Mouse (Mus musculus) forebrain, postnatal 0 days (tissue): ENCODE measurements around the gene Setd2. TPM values are rescaled to one million over a fixed set of nuclear protein-coding genes. Genes with fewer than 3 reads are reported as not detected.

Source experiments
- ATAC-seq: fragments of 200-750 bp; cut with Nextera tagmentation; 2 replicates; pipeline ENCODE4 v1.8.0; 2017; ENCODE audit warnings: mild to moderate bottlenecking, moderate library complexity
- DNase-seq: peaks from one replicate; pipeline ENCODE4 v3.0.0-alpha.2; 2015
- H3K27ac ChIP-seq: fragments of 300-500 bp; sonication (generic); 2 replicates; pipeline ENCODE4 v1.5.1; 2014; ENCODE audit warnings: low read depth, mild to moderate bottlenecking, antibody characterized with exemption, low read length, moderate library complexity, mixed read lengths
- H3K27me3 ChIP-seq: fragments of 300-500 bp; sonication (generic); 2 replicates; pipeline ENCODE4 v1.6.1; 2014; ENCODE audit warnings: mild to moderate bottlenecking, low read length, mixed read lengths; ENCODE audit not compliant: insufficient read depth
- H3K36me3 ChIP-seq: fragments of 300-500 bp; sonication (generic); 2 replicates; pipeline ENCODE4 v1.6.1; 2014; ENCODE audit warnings: mild to moderate bottlenecking, moderate library complexity; ENCODE audit not compliant: insufficient read depth
- H3K4me1 ChIP-seq: fragments of 300-500 bp; sonication (generic); 2 replicates; pipeline ENCODE4 v1.6.1; 2014; ENCODE audit warnings: antibody characterized with exemption; ENCODE audit not compliant: insufficient read depth
- H3K4me2 ChIP-seq: fragments of 300-500 bp; sonication (generic); 2 replicates; pipeline ENCODE4 v1.6.1; 2014; ENCODE audit warnings: low read depth, mild to moderate bottlenecking, moderate library complexity
- H3K4me3 ChIP-seq: fragments of 300-500 bp; sonication (generic); 2 replicates; pipeline ENCODE4 v1.5.1; 2014; ENCODE audit warnings: low read depth, low read length, mixed read lengths
- H3K9ac ChIP-seq: fragments of 300-500 bp; sonication (generic); 2 replicates; pipeline ENCODE4 v1.6.1; 2014; ENCODE audit warnings: mild to moderate bottlenecking
- H3K9me3 ChIP-seq: fragments of 300-500 bp; sonication (generic); 2 replicates; pipeline ENCODE4 v1.6.1; 2016; ENCODE audit warnings: low read length
- CTCF ChIP-seq: sonication (generic); IDR thresholded peaks from 2 replicates; pipeline ENCODE4 v1.5.1; 2016; ENCODE audit warnings: antibody characterized with exemption, control low read depth, low read depth
- WGBS: fragments of 180-500 bp; shearing (Covaris S2); extraction: QIAGEN DNeasy Blood & Tissue Kit; methylation state at CpG from one replicate; pipeline ENCODE4 v1.1.7; 2014; 5-methylcytosine and 5-hydroxymethylcytosine counted together
- polyA plus RNA-seq: library from polyadenylated mRNA; unstranded; fragments of >200 nt; fragmentation: Nextera tagmentation; extraction: Ambion mirVana; gene quantifications from 2 replicates; pipeline ENCODE4 v1.2.1, GENCODE M21; 2015
- total RNA-seq: library from RNA; depleted of rRNA; stranded (reverse); fragments of >200 nt; gene quantifications from 2 replicates; pipeline ENCODE4 v1.2.3, GENCODE M21; 2014

Setd2 gene
- total and polyA plus RNA-seq, 2 experiments from 2014 or later, result 21.3 to 86.4 TPM

DNA sequence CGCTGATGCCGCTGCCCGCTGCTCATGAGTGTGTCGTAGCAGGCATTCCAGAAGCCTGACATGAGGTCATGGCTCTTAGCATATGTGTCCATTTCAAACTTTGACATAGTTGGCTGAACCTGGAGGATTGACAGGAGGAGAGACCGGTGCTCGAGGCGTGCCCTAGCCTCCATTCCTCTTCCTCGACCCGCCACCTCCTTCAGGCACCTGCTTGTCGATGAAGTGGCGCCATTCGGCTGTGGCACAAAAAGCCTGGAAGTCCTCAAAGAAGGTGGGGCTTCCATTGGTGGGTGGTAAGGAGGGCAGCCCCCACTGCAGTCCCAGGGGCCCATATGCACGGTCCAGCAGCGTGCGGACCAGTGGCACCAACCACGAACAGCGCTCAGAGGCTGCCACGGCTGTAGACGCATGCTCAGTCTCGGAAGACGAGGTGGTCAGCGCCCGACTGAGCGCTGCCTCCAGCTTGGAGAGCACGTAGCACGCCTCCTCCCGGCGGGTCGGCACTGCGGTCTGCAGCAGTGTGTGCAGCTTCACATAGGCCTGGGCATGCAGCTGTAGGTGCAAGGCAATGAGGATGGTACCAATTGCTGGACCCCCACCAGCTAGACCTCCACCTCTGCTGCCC, 99.4 kb downstream of the Setd2 start:
- Histone ChIP-seq H3K27ac (no peak overlapping the region), H3K4me1 (no peaks in the 10 kb centered on the region), H3K27me3 (no peaks in the 10 kb centered on the region), H3K36me3 (peaks cover 4% of the 10 kb centered on the region), H3K9me3 (no peaks in the 10 kb centered on the region), H3K9ac (peak overlapping the region; percentile 31; the same call in 1 of the 2 replicates), H3K4me2 (peak overlapping the region; percentile 45), H3K4me3 (peak overlapping the region; percentile 24)
- WGBS, result 27% methylated on average over 30 of the region's 30 CpGs
- peak; percentile 26 for ATAC-seq
- DNase-seq, result peak; percentile 33
- peak; percentile 45 for TF ChIP-seq CTCF

DNA sequence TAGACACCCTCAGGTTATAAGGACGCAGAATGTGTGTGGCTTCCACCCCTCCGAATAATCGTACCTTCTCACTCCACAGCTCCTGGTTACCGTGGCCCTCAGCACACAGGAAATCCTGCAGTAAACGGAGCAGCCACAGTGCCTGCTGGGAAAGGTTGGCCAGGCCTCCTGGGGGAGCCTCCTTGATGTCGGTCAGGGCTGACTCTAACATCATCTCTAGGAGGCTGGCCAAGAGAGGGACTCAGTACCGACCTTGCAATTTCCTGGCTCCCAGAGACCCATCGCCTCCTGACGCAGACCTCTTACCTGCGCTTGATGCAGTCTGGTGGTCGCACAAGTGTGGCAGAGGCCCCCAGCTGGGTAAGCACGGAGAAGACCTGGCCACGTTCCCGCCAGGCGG, 100.3 kb downstream of the Setd2 start:
- Histone ChIP-seq H3K9ac (no peak overlapping the region), H3K4me2 (no peak overlapping the region)

DNA sequence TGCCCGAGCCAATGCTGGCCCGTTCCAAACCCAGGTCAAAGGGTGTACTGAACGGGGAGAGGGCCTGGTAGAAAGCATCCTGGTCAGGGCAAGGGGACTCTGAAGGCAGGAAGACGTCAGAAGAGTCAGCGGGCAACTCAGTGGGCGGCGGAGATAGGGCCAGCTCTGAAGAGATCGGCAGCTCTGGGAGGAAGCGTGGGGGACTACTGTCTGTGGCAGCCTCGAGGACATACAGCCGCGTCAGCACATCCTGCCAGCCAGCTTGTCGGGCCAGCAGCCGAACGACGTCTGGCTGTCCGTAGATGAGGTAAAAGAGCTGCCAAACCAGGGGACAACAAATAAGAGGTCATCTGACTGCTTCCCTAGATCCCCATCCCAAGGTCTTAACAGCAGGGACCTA, 101.5 kb downstream of the Setd2 start:
- TF ChIP-seq CTCF, result no peak
- WGBS, result 86% methylated on average over 17 of the region's 17 CpGs

More for the DNA sequence above, 100.3 kb downstream of the Setd2 start:
- no peak for ATAC-seq
- Histone ChIP-seq H3K4me1 (no peaks in the 10 kb centered on the region), H3K4me3 (no peak overlapping the region), H3K27me3 (no peaks in the 10 kb centered on the region), H3K27ac (no peak overlapping the region), H3K36me3 (peaks cover 4% of the 10 kb centered on the region), H3K9me3 (no peaks in the 10 kb centered on the region)
- TF ChIP-seq CTCF, result no peak
- 88% methylated on average over 15 of the region's 15 CpGs for WGBS
- no peak for DNase-seq

DNA sequence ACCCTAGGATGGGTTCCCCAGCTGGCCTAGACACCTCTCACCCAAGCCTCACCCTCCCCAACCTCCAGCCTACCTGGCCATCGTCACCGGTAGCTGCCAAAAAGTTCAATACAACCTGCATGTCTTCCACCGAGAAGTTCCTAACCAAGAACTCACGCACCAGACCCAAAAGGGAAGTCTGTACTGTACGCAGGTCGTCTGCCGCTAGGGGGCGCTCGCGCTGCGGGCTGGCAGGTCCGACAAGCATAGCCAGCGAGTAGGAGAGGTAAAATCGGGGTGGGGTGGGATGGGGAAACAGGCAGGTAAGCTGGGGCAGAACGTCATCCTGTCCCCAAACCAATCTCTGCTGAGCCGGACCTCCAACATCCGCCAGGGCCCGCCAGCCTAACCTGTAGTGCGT, 102.8 kb downstream of the Setd2 start:
- WGBS, result 10% methylated on average over 19 of the region's 19 CpGs
- ATAC-seq, result peak; percentile 66
- no peak overlapping the region for H3K4me2 ChIP-seq
- no peaks in the 10 kb centered on the region; the same call in 1 of the 2 replicates for H3K36me3 ChIP-seq
- no peak overlapping the region for H3K27ac ChIP-seq
- TF ChIP-seq CTCF, result peak; percentile 96
- H3K4me1 ChIP-seq, result no peaks in the 10 kb centered on the region
- H3K27me3 ChIP-seq, result no peaks in the 10 kb centered on the region
- no peak overlapping the region for H3K9ac ChIP-seq
- peak; percentile 86 for DNase-seq
- H3K9me3 ChIP-seq, result no peaks in the 10 kb centered on the region
- no peak overlapping the region for H3K4me3 ChIP-seq

More for the DNA sequence above, 101.5 kb downstream of the Setd2 start:
- no peaks in the 10 kb centered on the region for H3K9me3 ChIP-seq
- no peak overlapping the region for H3K27ac ChIP-seq
- ATAC-seq (no peak), DNase-seq (no peak)
- H3K36me3 ChIP-seq, result no peaks in the 10 kb centered on the region; the same call in 1 of the 2 replicates
- H3K27me3 ChIP-seq, result no peaks in the 10 kb centered on the region
- no peak overlapping the region for H3K4me3 ChIP-seq
- no peaks in the 10 kb centered on the region for H3K4me1 ChIP-seq
- H3K4me2 ChIP-seq, result no peak overlapping the region
- no peak overlapping the region for H3K9ac ChIP-seq

DNA sequence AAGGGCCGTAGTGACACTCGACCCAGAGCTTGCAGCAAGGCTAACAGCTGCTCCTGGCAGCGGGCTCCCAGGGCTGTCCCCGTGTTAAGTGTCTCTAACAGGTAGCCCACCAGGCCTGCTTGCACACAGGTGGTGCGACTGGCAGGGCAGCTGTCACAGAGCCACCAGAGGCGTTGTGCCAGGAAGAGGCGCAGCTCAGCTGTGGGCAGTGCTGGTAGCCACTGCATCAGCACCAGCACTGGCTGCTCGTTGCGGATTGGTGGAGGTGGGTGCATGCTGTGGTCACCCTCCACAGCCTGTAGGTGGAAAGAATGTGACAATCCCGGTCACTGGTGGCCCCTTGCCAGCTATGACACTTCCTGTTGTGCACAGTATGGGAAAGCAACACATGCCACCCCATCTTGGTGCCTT, 106.2 kb downstream of the Setd2 start:
- Histone ChIP-seq H3K9me3 (no peaks in the 10 kb centered on the region), H3K4me3 (no peak overlapping the region), H3K27ac (no peak overlapping the region), H3K27me3 (no peaks in the 10 kb centered on the region), H3K4me1 (no peaks in the 10 kb centered on the region), H3K9ac (no peak overlapping the region), H3K4me2 (no peak overlapping the region), H3K36me3 (no peaks in the 10 kb centered on the region)
- no peak for TF ChIP-seq CTCF
- DNase-seq (no peak), ATAC-seq (no peak)
- 82% methylated on average over 10 of the region's 10 CpGs for WGBS

DNA sequence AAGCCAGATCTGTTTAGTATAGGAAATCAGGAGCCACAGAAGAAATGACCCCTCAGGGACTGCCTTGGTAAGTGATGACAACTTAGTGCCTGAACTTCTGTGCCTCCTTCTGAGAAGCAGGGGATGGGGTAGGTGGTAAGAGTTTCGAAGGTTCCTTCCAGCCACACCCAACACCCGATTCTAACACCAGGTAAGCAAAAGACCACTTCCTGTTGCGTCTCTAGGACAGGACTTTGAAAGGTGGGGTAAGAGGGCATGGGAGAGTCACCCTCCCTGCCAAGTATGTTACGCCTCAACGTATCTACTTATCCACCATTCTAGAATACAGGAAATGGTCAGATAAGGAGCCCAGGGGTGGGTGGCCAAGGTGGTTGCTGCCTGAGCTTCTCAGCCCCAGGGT, 108.6 kb downstream of the Setd2 start:
- Histone ChIP-seq H3K9me3 (no peaks in the 10 kb centered on the region), H3K4me3 (no peak overlapping the region), H3K4me2 (no peak overlapping the region), H3K27me3 (no peaks in the 10 kb centered on the region), H3K27ac (no peak overlapping the region), H3K36me3 (no peaks in the 10 kb centered on the region), H3K9ac (no peak overlapping the region), H3K4me1 (no peaks in the 10 kb centered on the region)
- ATAC-seq (no peak), DNase-seq (no peak)
- TF ChIP-seq CTCF, result no peak
- WGBS, result 89% methylated on average over 5 of the region's 5 CpGs

DNA sequence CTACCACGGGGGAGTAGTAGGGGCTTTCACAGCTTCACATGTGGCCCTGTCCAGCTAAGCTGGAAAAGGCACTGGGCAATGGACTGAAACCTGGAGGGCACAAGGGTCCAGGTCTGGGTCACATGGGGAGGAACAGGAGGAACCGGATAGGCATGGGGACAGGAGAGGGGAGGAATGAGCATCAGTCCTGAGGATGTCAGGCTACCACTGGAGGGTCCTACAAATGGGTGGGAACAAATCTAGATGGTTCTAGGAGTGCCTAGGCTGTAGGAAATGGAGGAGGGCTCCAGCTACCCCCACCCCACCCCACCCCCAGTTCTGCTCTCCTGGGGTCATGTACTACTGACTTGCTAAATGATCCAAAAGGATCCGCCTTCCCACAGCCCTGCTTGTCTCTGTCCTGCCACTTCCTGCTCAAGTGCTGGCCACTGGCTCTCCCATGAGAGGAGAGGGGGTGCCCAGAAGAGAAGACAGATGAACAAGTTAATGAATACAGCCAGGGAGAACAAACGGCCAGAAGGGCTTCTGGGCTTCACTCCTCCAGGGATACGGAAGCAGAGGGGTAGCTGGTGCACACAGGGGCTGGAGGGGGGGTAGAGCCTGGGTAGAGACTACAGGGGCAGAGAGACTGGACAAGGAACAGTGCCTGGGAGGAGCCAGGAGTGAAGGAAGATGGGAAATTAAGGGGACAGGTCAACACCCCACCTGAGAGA, 110.6 kb downstream of the Setd2 start:
- H3K4me1 ChIP-seq, result no peaks in the 10 kb centered on the region
- H3K36me3 ChIP-seq, result no peaks in the 10 kb centered on the region
- ATAC-seq (no peak), DNase-seq (no peak)
- WGBS, result 62% methylated on average over 5 of the region's 5 CpGs
- H3K9ac ChIP-seq, result no peak overlapping the region
- no peak overlapping the region for H3K27ac ChIP-seq
- no peaks in the 10 kb centered on the region for H3K9me3 ChIP-seq
- TF ChIP-seq CTCF, result no peak
- H3K27me3 ChIP-seq, result no peaks in the 10 kb centered on the region
- no peak overlapping the region for H3K4me2 ChIP-seq
- no peak overlapping the region for H3K4me3 ChIP-seq
